Mouse (Mus musculus) heart, postnatal 0 days (tissue): ENCODE results near the gene Mlycd. TPM values are rescaled to one million over a fixed set of nuclear protein-coding genes. Genes with fewer than 3 reads are reported as not detected.

Experiments
- ATAC-seq: fragments of 200-750 bp; cut with Nextera tagmentation; 2 replicates; pipeline ENCODE4 v1.8.0; 2017; ENCODE audit warnings: low read depth, moderate number of reproducible peaks, moderate library complexity; ENCODE audit not compliant: insufficient read depth
- DNase-seq: peaks from one replicate; pipeline ENCODE4 v3.0.0-alpha.2; 2016; ENCODE audit warnings: low spot score
- H3K27ac ChIP-seq: fragments of 300-500 bp; sonication (generic); 2 replicates; pipeline ENCODE4 v1.5.1; 2014; ENCODE audit warnings: low read depth, mild to moderate bottlenecking
- H3K27me3 ChIP-seq: fragments of 300-500 bp; sonication (generic); 2 replicates; pipeline ENCODE4 v1.6.1; 2014; ENCODE audit warnings: low read length, mixed read lengths; ENCODE audit not compliant: control insufficient read depth, insufficient read depth
- H3K36me3 ChIP-seq: fragments of 300-500 bp; sonication (generic); replicated peaks from 2 replicates; pipeline ENCODE4 v1.6.1; 2014; ENCODE audit warnings: low read length, mixed read lengths; ENCODE audit not compliant: control insufficient read depth, insufficient read depth
- H3K4me1 ChIP-seq: fragments of 300-500 bp; sonication (generic); 2 replicates; pipeline ENCODE4 v1.6.1; 2014; ENCODE audit warnings: antibody characterized with exemption; ENCODE audit not compliant: control insufficient read depth, insufficient read depth
- H3K4me2 ChIP-seq: fragments of 300-500 bp; sonication (generic); 2 replicates; pipeline ENCODE4 v1.6.1; 2014; ENCODE audit warnings: low read depth, mild to moderate bottlenecking, low read length, moderate library complexity
- H3K4me3 ChIP-seq: fragments of 300-500 bp; sonication (generic); 2 replicates; pipeline ENCODE4 v1.5.1; 2014; ENCODE audit warnings: low read depth, low read length
- H3K9ac ChIP-seq: fragments of 300-500 bp; sonication (generic); replicated peaks from 2 replicates; pipeline ENCODE4 v1.6.1; 2014; ENCODE audit warnings: low read depth, low read length, mixed read lengths
- H3K9me3 ChIP-seq: fragments of 300-500 bp; sonication (generic); replicated peaks from 2 replicates; pipeline ENCODE4 v1.6.1; 2016; ENCODE audit warnings: low read length; ENCODE audit not compliant: control insufficient read depth
- CTCF ChIP-seq: IDR thresholded peaks from 2 replicates; pipeline ENCODE4 v1.5.1; 2016; ENCODE audit warnings: antibody characterized with exemption, control low read depth, low read depth
- EP300 ChIP-seq: IDR thresholded peaks from 2 replicates; pipeline ENCODE4 v1.6.1; 2016; ENCODE audit warnings: antibody characterized with exemption, low read depth
- WGBS: fragments of 180-500 bp; shearing (Covaris S2); extraction: QIAGEN DNeasy Blood & Tissue Kit; methylation state at CpG from one replicate; pipeline ENCODE4 v1.1.7; 2014; 5-methylcytosine and 5-hydroxymethylcytosine counted together
- polyA plus RNA-seq: library from polyadenylated mRNA; unstranded; fragments of >200 nt; fragmentation: Nextera tagmentation; extraction: Ambion mirVana; gene quantifications from 2 replicates; pipeline ENCODE4 v1.2.1, GENCODE M21; 2015
- total RNA-seq: library from RNA; depleted of rRNA; stranded (reverse); fragments of >200 nt; gene quantifications from 2 replicates; pipeline ENCODE4 v1.2.3, GENCODE M21; 2014; ENCODE audit warnings: low replicate concordance; rRNA removed

Mlycd gene
- 72.2 and 109 TPM in 2 replicates for total RNA-seq
- polyA plus RNA-seq, result 75.1 and 77.5 TPM in 2 replicates

DNA sequence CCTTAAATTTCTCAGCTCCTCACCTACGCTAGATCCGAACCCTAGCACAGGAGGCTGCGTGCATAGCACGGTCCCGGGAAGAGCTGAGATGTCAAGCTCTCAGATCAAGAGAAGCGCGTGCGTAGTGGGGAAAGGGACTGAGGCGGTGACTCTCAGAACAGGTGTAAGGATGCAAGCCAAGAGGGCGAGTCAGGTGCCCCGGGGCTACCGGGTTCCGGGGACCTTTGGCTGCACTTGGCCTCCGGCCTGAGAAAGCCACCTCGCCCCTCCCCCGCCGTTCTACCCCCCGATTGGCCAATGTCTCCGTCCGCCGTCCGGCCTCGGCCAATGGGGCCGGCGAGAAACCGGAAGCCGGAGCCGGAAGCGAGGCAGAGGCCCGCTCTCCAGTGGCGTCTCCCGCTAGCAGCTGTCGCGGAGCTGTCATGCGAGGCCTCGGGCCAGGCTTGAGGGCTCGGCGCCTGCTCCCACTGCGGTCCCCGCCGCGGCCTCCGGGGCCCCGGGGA, at the start of gene Mlycd:
Mlycd (plus strand) TSS at position 355 of the 503 bp plus-strand sequence.
- 1% methylated on average over 43 of the region's 44 CpGs for WGBS
- Histone ChIP-seq H3K27ac (peak within 1 kb of the TSS; percentile 99), H3K4me3 (peak within 1 kb of the TSS; percentile 70), H3K27me3 (no peaks in the 10 kb centered on the region), H3K9me3 (no peaks in the 10 kb centered on the region), H3K36me3 (0 out of 2 replicates have a peak, but pooled peaks cover 3% of the 10 kb centered on the region), H3K4me1 (peaks cover 30% of the 10 kb centered on the region), H3K9ac (peak within 1 kb of the TSS; percentile 96), H3K4me2 (peak within 1 kb of the TSS; percentile 100)
- DNase-seq (peak; percentile 93), ATAC-seq (peak; percentile 90)
- TF ChIP-seq CTCF (no peak), EP300 (peak; percentile 97)

DNA sequence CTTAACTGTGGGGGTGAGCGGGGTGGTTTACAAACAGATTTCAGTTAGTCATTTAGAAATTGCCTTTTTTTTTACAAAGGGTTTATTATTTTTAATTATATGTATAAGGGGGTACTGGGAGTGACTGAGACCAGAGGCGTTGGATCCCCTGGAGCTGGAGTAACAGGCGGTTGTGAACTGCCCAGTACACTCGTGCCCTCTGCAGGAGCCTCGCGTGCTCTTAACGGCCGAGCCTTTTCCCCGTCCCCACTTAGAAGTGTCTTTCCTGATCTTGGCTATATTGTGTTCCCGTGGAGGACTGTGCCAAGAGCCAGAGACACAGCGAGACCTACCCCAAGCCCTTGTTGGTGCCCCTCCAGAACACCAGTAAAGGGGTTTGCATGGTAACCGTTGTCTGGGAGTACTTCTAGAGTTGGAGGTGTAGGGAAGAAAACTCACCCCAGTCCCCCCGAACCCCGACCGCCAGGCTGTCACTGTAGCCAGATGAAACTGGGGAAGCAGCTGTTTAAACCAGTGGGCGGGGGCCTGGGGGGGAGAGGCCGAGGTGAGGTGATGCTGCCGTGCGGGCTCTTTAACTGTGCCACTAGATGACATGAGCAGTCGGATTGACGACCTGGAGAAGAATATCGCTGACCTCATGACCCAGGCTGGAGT, 49.5 kb upstream of the Mlycd start:
- Histone ChIP-seq H3K9me3 (no peaks in the 10 kb centered on the region), H3K4me1 (peaks cover 7% of the 10 kb centered on the region; the same call in 1 of the 2 replicates), H3K9ac (peak overlapping the region; percentile 96), H3K4me2 (peak overlapping the region; percentile 96), H3K27me3 (no peaks in the 10 kb centered on the region), H3K4me3 (peak overlapping the region; percentile 93), H3K36me3 (peaks cover 35% of the 10 kb centered on the region), H3K27ac (no peak overlapping the region)
- 46% methylated on average over 22 of the region's 22 CpGs for WGBS
- no peak for ATAC-seq
- no peak for DNase-seq
- TF ChIP-seq EP300, result no peak
- TF ChIP-seq CTCF, result no peak

DNA sequence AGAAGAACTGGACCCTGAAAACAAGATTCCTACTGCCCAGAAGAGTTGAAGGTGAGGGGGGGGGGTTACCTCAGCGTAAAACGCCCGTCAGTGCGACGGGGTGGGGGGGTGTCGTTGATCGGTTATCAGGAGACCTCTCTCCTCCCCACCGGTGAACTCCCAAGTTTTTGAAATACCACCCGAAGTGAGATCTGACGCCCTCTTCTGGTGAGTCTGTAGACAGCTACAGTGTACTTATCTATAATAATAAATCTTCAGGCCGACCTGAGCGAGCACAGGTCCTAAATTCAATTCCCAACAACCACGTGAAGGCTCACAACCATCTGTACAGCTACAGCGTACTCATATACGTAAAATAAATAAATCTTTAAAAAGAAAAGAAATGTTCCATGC, 49.0 kb upstream of the Mlycd start:
- Histone ChIP-seq H3K27ac (no peak overlapping the region), H3K4me3 (peak overlapping the region; percentile 93), H3K27me3 (no peaks in the 10 kb centered on the region), H3K9ac (no peak overlapping the region), H3K4me2 (peak overlapping the region; percentile 96; the same call in 1 of the 2 replicates), H3K4me1 (peaks cover 7% of the 10 kb centered on the region; the same call in 1 of the 2 replicates), H3K36me3 (peaks cover 35% of the 10 kb centered on the region), H3K9me3 (no peaks in the 10 kb centered on the region)
- DNase-seq (no peak), ATAC-seq (no peak)
- TF ChIP-seq EP300 (no peak), CTCF (no peak)
- 80% methylated on average over 15 of the region's 15 CpGs for WGBS

DNA sequence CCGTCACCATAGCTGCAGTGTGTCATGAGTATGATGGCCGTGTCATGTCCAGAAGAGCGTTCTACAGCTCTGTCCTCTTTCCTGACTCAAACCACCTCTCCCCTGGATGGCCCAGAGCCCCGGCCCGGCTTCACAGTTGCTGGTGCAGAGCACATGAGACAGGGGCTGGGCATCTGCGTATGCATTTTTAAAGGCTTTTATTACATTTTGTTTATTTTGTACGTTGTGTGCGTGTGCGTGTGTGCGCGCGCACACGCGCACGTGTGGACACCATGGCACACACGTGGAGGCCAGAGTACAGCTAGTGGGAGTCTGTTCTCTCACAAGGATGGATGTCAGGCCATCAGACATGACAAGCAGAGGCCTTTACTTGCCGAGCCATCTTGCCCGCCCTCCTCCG, 43.0 kb upstream of the Mlycd start:
- H3K9me3 ChIP-seq, result no peaks in the 10 kb centered on the region
- H3K4me3 ChIP-seq, result no peak overlapping the region
- no peak for TF ChIP-seq CTCF
- no peak for TF ChIP-seq EP300
- no peak for ATAC-seq
- H3K36me3 ChIP-seq, result peaks cover 32% of the 10 kb centered on the region
- no peaks in the 10 kb centered on the region for H3K4me1 ChIP-seq
- no peaks in the 10 kb centered on the region for H3K27me3 ChIP-seq
- H3K27ac ChIP-seq, result no peak overlapping the region
- no peak overlapping the region for H3K9ac ChIP-seq
- H3K4me2 ChIP-seq, result no peak overlapping the region
- WGBS, result 87% methylated on average over 19 of the region's 19 CpGs
- no peak for DNase-seq

DNA sequence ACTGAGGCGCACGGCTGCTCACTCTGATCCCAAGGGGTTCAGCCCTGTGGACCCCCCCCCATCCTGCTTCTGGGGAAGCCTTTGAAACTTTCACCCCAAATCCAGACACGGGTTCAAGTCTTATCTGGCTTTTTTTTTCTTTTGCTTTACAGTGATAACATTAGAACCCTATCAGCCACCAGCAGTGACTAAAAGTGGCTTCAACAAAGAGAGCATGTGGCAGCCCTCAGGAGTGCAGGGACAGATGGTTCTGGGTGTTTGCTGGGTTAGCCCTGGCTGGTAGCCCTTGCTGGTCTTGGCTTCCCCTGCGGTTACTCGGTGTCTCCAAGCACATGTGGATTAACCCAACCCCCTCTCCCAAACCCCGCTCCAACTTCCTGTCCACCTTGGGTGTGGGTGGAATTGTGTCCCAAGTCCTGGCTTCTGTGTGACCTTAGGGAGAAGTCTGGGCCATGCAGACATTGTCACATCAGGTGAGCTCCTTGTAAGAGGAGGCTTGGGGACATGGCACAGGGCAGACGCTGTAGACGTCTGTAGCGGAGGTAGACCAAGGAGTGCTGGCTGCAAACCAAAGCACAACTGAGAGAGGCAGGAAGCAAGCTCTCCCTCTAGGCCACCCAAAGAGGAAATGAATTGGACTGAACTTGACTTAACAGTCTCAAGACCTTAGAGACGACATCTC, 41.6 kb upstream of the Mlycd start:
- Histone ChIP-seq H3K4me1 (no peaks in the 10 kb centered on the region), H3K4me3 (no peak overlapping the region), H3K9me3 (no peaks in the 10 kb centered on the region), H3K9ac (no peak overlapping the region), H3K27me3 (no peaks in the 10 kb centered on the region), H3K4me2 (no peak overlapping the region), H3K27ac (no peak overlapping the region), H3K36me3 (peaks cover 17% of the 10 kb centered on the region)
- 52% methylated on average over 10 of the region's 10 CpGs for WGBS
- ATAC-seq (no peak), DNase-seq (no peak)
- TF ChIP-seq EP300 (no peak), CTCF (no peak)
